Mouse (Mus musculus): Measurements from ENCODE around the gene Khdc1a. TPM values are rescaled to one million over a fixed set of nuclear protein-coding genes. Genes with fewer than 3 reads are reported as not detected.
"Not testable (repeated sequence)": the region's sequence is repeated elsewhere in the genome, so short reads cannot be mapped to it uniquely, and the experiment has no call there.

The Khdc1a gene
- polyA plus RNA-seq, 2 experiments: not detected

GRCm38 (mm10) chr1:21305443-21305842 is 44.0 kb upstream of the Khdc1a start:
- Histone ChIP-seq H3K9me3 (ENCODE audit: control insufficient read depth, low read length) (no peaks in the 10 kb centered on the region), H3K4me1 (replicated peaks; ENCODE audit: control insufficient read depth in 2 of 2, insufficient read depth in 2 of 2, low read length in 1 of 2) (no peaks in the 10 kb centered on the region), H3K36me3 (replicated peaks; ENCODE audit: control insufficient read depth, insufficient read depth, low read depth) (no peaks in the 10 kb centered on the region), H3K4me3 (ENCODE audit: insufficient read depth in 1 of 2, low read depth in 2 of 2, low read length in 2 of 2) (no peak overlapping the region), H3K27ac (no peak overlapping the region), H3K27me3 (ENCODE audit: control insufficient read depth, insufficient read depth, low read length) (no peaks in the 10 kb centered on the region), H3K4me2 (ENCODE audit: low read depth) (no peak overlapping the region), H3K9ac (replicated peaks) (no peak overlapping the region)
- 70% methylated on average over 3 of the region's 3 CpGs for WGBS (ENCODE audit: insufficient replicate concordance)
- DNase-seq (ENCODE audit: low read depth in 3 of 3, low spot score in 3 of 3) (no peak), ATAC-seq (ENCODE audit: insufficient read depth) (no peak)
- TF ChIP-seq CTCF (IDR thresholded peaks at IDR 0.05; ENCODE audit: low read depth): no peak
- no peak for TF ChIP-seq EP300 (IDR thresholded peaks at IDR 0.05; ENCODE audit: low read depth)

GRCm38 (mm10) chr1:21314336-21314735 is 35.1 kb upstream of the Khdc1a start:
- WGBS (ENCODE audit: insufficient replicate concordance): 72% methylated on average over 2 of the region's 2 CpGs
- peaks cover 0 to 4% of the 10 kb centered on the region in 2 experiments; a peak in 2 of 4 replicates for H3K4me1 ChIP-seq (replicated peaks; ENCODE audit: control insufficient read depth in 2 of 2, insufficient read depth in 2 of 2, low read length in 1 of 2)
- no peaks in the 10 kb centered on the region for H3K27me3 ChIP-seq (ENCODE audit: control insufficient read depth, insufficient read depth, low read length)
- no peak overlapping the region for H3K4me2 ChIP-seq (ENCODE audit: low read depth)
- DNase-seq (ENCODE audit: low read depth in 3 of 3, low spot score in 3 of 3) (no peak), ATAC-seq (ENCODE audit: insufficient read depth) (no peak)
- no peaks in the 10 kb centered on the region for H3K36me3 ChIP-seq (replicated peaks; ENCODE audit: control insufficient read depth, insufficient read depth, low read depth)
- H3K27ac ChIP-seq: no peak overlapping the region
- TF ChIP-seq EP300 (IDR thresholded peaks at IDR 0.05; ENCODE audit: low read depth) (no peak), CTCF (IDR thresholded peaks at IDR 0.05; ENCODE audit: low read depth) (no peak)
- no peaks in the 10 kb centered on the region for H3K9me3 ChIP-seq (ENCODE audit: control insufficient read depth, low read length)
- H3K4me3 ChIP-seq (ENCODE audit: insufficient read depth in 1 of 2, low read depth in 2 of 2, low read length in 2 of 2): no peak overlapping the region
- H3K9ac ChIP-seq (replicated peaks): no peak overlapping the region

- DNase-seq (ENCODE audit: low read depth in 3 of 3, low spot score in 3 of 3): no peak
Measured at GRCm38 (mm10) chr1:21315756-21316155, 33.7 kb upstream of the Khdc1a start.

GRCm38 (mm10) chr1:21316305-21316704 is 33.1 kb upstream of the Khdc1a start:
- Histone ChIP-seq H3K9me3 (ENCODE audit: control insufficient read depth, low read length) (no peaks in the 10 kb centered on the region), H3K4me3 (ENCODE audit: insufficient read depth in 1 of 2, low read depth in 2 of 2, low read length in 2 of 2) (no peak overlapping the region), H3K4me2 (ENCODE audit: low read depth) (no peak overlapping the region), H3K4me1 (replicated peaks; ENCODE audit: control insufficient read depth in 2 of 2, insufficient read depth in 2 of 2, low read length in 1 of 2) (peaks cover 0 to 4% of the 10 kb centered on the region in 2 experiments; a peak in 2 of 4 replicates), H3K9ac (replicated peaks) (no peak overlapping the region), H3K27ac (no peak overlapping the region), H3K27me3 (ENCODE audit: control insufficient read depth, insufficient read depth, low read length) (no peaks in the 10 kb centered on the region), H3K36me3 (replicated peaks; ENCODE audit: control insufficient read depth, insufficient read depth, low read depth) (no peaks in the 10 kb centered on the region)
- DNase-seq (ENCODE audit: low read depth in 3 of 3, low spot score in 3 of 3) (no peak), ATAC-seq (ENCODE audit: insufficient read depth) (no peak)
- TF ChIP-seq CTCF (IDR thresholded peaks at IDR 0.05; ENCODE audit: low read depth) (no peak), EP300 (IDR thresholded peaks at IDR 0.05; ENCODE audit: low read depth) (no peak)
- 44% methylated on average over 2 of the region's 2 CpGs for WGBS (ENCODE audit: insufficient replicate concordance)

More at GRCm38 (mm10) chr1:21315756-21316155, 33.7 kb upstream of the Khdc1a start:
- Histone ChIP-seq H3K4me3 (ENCODE audit: insufficient read depth in 1 of 2, low read depth in 2 of 2, low read length in 2 of 2) (no peak overlapping the region), H3K27me3 (ENCODE audit: control insufficient read depth, insufficient read depth, low read length) (no peaks in the 10 kb centered on the region), H3K36me3 (replicated peaks; ENCODE audit: control insufficient read depth, insufficient read depth, low read depth) (no peaks in the 10 kb centered on the region), H3K4me1 (replicated peaks; ENCODE audit: control insufficient read depth in 2 of 2, insufficient read depth in 2 of 2, low read length in 1 of 2) (peaks cover 0 to 4% of the 10 kb centered on the region in 2 experiments; a peak in 2 of 4 replicates), H3K9me3 (ENCODE audit: control insufficient read depth, low read length) (no peaks in the 10 kb centered on the region), H3K27ac (no peak overlapping the region), H3K9ac (replicated peaks) (no peak overlapping the region), H3K4me2 (ENCODE audit: low read depth) (no peak overlapping the region)
- WGBS (ENCODE audit: insufficient replicate concordance): 67% methylated on average over 2 of the region's 2 CpGs
- TF ChIP-seq CTCF (IDR thresholded peaks at IDR 0.05; ENCODE audit: low read depth): no peak
- no peak for TF ChIP-seq EP300 (IDR thresholded peaks at IDR 0.05; ENCODE audit: low read depth)
- no peak for ATAC-seq (ENCODE audit: insufficient read depth)

GRCm38 (mm10) chr1:21318202-21318601 is 31.2 kb upstream of the Khdc1a start:
- Histone ChIP-seq H3K9me3 (ENCODE audit: control insufficient read depth, low read length) (no peaks in the 10 kb centered on the region), H3K36me3 (replicated peaks; ENCODE audit: control insufficient read depth, insufficient read depth, low read depth) (no peaks in the 10 kb centered on the region), H3K4me1 (replicated peaks; ENCODE audit: control insufficient read depth in 2 of 2, insufficient read depth in 2 of 2, low read length in 1 of 2) (peaks cover 0 to 4% of the 10 kb centered on the region in 2 experiments; a peak in 2 of 4 replicates), H3K27me3 (ENCODE audit: control insufficient read depth, insufficient read depth, low read length) (no peaks in the 10 kb centered on the region), H3K27ac (no peak overlapping the region), H3K4me2 (ENCODE audit: low read depth) (no peak overlapping the region), H3K9ac (replicated peaks) (no peak overlapping the region), H3K4me3 (ENCODE audit: insufficient read depth in 1 of 2, low read depth in 2 of 2, low read length in 2 of 2) (no peak overlapping the region)
- ATAC-seq (ENCODE audit: insufficient read depth) (no peak), DNase-seq (ENCODE audit: low read depth in 3 of 3, low spot score in 3 of 3) (no peak)
- TF ChIP-seq CTCF (IDR thresholded peaks at IDR 0.05; ENCODE audit: low read depth): no peak
- TF ChIP-seq EP300 (IDR thresholded peaks at IDR 0.05; ENCODE audit: low read depth): no peak

- H3K4me1 ChIP-seq (replicated peaks; ENCODE audit: control insufficient read depth in 2 of 2, insufficient read depth in 2 of 2, low read length in 1 of 2); H3K9ac ChIP-seq (replicated peaks); H3K4me3 ChIP-seq (ENCODE audit: insufficient read depth in 1 of 2, low read depth in 2 of 2, low read length in 2 of 2); DNase-seq (ENCODE audit: low read depth in 3 of 3, low spot score in 3 of 3); ATAC-seq (ENCODE audit: insufficient read depth); H3K36me3 ChIP-seq (replicated peaks; ENCODE audit: control insufficient read depth, insufficient read depth, low read depth); H3K9me3 ChIP-seq (ENCODE audit: control insufficient read depth, low read length); H3K27ac ChIP-seq; H3K4me2 ChIP-seq (ENCODE audit: low read depth); H3K27me3 ChIP-seq (ENCODE audit: control insufficient read depth, insufficient read depth, low read length): not testable (repeated sequence)
- 70% methylated on average over 5 of the region's 5 CpGs for WGBS (ENCODE audit: insufficient replicate concordance)
Measured at GRCm38 (mm10) chr1:21320271-21320670, 29.2 kb upstream of the Khdc1a start.

Data from liver, embryonic 14.5 days (tissue).